Mouse (Mus musculus): ENCODE measurements at regions not wholly inside any gene's neighbourhood (a gene's known extent, or its start where the extent isn't known, plus 50 kb on each side); places are given as distances from the start of the nearest gene placed in this dataset.

DNA sequence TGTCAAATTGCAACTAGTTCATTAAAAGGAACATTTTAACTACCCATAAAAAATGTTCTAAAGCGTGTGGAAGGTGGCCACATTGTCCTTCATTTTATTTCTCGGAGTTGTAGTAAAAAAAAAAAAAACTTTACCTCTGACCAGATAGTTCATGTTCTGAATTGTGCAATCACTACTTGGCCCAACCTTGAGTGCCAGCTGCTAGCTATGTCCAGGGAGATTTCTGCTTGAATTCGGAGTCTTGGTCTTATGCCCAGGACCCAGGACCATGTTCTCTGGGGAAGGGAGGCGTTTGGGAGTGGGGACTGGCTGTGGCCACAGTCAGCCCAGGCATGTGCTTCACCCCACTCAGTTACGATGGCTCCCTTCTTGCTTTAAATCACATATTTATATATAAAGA is 54.9 kb upstream of the Atp1b3 start:
- ATAC-seq (replicated peaks; ENCODE audit: poor library complexity, severe bottlenecking): no peak

DNA sequence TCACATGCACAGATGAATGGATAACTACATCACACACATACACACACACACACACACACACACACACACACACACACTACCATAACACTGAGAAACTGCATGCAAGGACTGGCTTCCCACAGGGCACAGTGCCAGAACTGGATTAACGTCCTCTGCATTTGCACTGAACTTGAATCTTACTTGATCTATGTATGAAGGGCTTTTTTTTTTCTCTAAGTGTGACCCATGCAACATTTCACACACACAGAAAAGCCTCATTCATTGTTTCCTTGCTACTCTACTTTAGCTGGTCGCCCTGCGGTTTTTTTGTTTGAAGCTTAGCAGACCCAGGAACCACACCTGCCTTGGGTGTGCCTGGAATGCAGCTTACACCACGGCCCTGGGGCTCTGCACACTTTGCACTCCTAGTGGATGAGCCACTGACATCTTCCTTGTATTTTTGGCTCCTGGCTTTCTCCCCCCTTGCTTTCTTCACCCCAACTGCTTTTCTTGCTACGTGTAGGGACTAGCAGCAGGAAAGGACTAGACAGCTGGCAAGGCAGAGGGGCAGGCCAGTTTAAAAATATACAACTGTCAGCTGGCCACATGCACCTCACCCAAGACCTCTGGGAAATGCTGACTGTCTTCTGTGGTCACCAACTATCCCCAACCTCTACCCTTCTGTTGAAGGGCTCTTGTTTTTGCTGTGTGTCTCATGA is 51.8 kb upstream of the Atp1b3 start:
- peak; percentile 90 for ATAC-seq (replicated peaks; ENCODE audit: poor library complexity, severe bottlenecking)

Measured in granulocyte monocyte progenitor cell, adult 5-6 weeks (primary cell).